Mouse (Mus musculus) cerebellum, adult 9-11 months (tissue): ENCODE measurements at regions not wholly inside any gene's neighbourhood (a gene's known extent, or its start where the extent isn't known, plus 50 kb on each side); places are given as distances from the start of the nearest gene placed in this dataset.

ENCODE experiments used
- DNase-seq: peaks from one replicate; pipeline ENCODE4 v3.0.0; 2022

DNA sequence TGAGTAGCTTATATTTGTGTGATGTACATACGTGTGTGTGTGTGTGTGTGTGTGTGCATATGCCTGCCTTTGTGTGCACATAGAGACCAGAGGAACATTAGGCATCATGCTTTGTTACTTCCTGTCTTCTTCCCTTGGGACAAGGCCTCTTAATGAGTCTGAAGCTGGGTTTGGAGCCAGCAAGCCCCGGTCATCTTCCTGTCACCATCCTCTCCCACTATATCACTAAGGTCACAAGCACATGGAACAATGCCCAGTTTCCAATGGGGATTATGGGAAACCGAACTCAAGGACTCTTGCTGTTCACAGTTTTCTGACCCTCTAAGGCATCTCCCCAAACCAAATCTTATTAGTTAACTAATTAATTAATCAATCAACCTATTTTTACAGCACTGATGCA lies 60.7 kb upstream of the Map4k3 start:
- no peak for DNase-seq

DNA sequence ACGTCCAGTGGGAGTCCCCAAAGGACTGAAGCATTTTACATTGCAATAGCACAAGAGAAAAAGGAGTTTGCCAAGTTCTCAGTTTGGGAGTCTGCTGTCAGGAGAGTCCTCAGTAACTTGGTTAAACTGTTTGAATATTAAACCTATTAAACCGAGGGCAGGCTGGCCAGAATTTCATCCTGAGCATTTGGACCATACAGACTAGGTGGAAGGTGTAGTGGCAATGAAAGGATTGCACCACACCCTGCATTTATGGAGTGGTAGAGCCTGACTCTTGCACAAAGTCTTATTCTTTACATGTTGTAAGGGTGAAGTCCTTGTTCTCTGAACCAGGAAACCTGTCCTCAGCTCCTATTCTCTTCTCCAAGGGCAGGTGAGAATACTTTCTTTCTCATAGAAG lies 58.6 kb upstream of the Map4k3 start:
- no peak for DNase-seq

GRCm38 (mm10) chr17:80786061-80786851 lies 58.0 kb upstream of the Map4k3 start:
- DNase-seq = no peak

DNA sequence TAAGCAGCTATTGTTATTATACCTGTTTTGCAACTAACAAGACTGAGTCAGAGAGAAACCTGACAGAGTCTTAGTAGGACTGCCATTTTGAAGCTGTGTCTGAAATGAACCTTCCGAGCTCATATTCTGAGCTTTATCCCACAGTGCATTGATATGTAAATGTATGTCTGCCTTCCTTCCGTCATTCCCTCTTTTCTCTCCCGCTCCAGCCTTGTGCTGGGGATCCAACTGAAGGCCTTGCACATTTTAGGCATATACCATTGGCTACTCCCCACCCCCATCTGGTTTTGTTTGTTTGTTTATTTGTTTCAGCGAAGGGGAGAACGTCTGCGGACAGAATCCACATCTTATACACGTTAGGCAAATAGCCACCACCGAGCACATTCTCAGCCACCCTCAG lies 57.2 kb upstream of the Map4k3 start:
- no peak for DNase-seq

DNA sequence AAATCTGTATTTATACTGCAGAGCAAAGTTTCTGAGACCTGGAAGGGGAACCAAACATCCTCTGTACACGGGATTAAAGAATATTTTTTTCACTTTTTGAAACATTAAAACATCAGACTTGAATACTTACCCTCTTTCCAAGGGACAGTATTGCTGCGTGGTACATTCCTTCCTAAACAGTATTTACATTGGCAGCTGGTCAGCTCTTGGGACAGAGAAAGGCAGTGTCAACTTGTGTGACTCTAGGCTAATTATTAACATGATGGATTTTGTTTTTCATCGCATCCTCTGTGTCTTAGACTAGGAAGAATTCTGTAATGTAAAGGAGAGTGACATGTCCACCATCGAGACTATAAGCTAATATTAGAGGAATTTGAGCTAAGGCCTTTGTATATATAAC lies 56.8 kb upstream of the Map4k3 start:
- no peak for DNase-seq

GRCm38 (mm10) chr17:80782233-80782632 lies 53.9 kb upstream of the Map4k3 start:
- no peak for DNase-seq

DNA sequence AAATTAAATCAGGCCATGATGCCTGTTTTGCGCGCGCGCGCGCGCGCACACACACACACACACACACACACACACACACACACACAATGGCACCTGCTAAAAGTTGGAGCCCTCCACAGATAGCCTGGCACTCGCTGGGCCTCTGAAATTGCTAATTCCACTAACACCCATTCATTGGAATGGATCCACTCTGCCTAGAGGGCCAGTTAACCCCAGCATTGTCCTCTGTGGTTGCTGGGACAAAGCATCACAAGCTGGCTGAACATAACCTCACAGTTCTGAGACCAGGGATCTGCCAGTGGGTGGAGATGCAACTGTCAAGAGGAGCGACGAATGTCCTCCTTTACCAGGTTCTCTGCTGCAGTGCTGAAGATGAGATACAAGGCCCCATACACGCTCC lies 53.3 kb upstream of the Map4k3 start:
- DNase-seq = no peak

- DNase-seq = no peak
Measured at GRCm38 (mm10) chr17:80780303-80780702, 52.0 kb upstream of the Map4k3 start.

GRCm38 (mm10) chr17:80779782-80780181 lies 51.5 kb upstream of the Map4k3 start:
- DNase-seq = no peak
